Comparison of ENCODE assay signal across 17 mouse cellular contexts in genomic region chr13:54893651-54894050, GRCm38 (mm10). TPM values are rescaled to one million over a fixed set of nuclear protein-coding genes. Genes with fewer than 3 reads are reported as not detected.
A peak's percentile ranks its signal among the peaks of the same experiment; 100 is the strongest.
DNase-seq lines count a peak whose midpoint lies in the region.
"Had no signal": no experiment of that assay in that cellular context is flagged by ENCODE, and none has a peak within 500 bp of the region (broad histone marks: within the 10 kb centered on the region; RNA-seq: fewer than 3 reads in every experiment).

No protein-coding gene starts in this region.

- peak; percentile 54 for DNase-seq in right cerebral cortex, adult 18-20 months
- DNase-seq in right cerebral cortex, postnatal 36 days (ENCODE audit: low spot score in 2 of 2), result no peak
- DNase-seq in ZHBTc4 (ENCODE audit: low read depth, low spot score), result peak; percentile 48
- DNase-seq in gastrocnemius, postnatal 4 days (ENCODE audit: low spot score in 2 of 2), result no peak
- no peak for DNase-seq in urinary bladder, adult 18-20 months (ENCODE audit: low spot score in 2 of 2)
- DNase-seq: adrenal gland, adult 2 months; adrenal gland, postnatal 10 days; adrenal gland, postnatal 25 days; B cell, adult 2 months; cerebellum, adult 11 months; cerebellum, adult 18-20 months; cerebellum, adult 8-10 months; cerebellum, adult 9-11 months; cerebellum, postnatal 14 days; cerebellum, postnatal 36 days; embryo, embryonic 11 days had no signal

RNA-seq across cellular contexts. Expression of gene Unc5a, which starts 55.6 kb away (rescaled TPM):
- total RNA-seq in gastrocnemius, postnatal 4 days (2021), result 1 to 10 TPM; 5.0 to 6.0 TPM
- total RNA-seq: G1E had no signal

Comparison
In these comparisons a context has a peak if more than half of its experiments do, and no peak if none do; other contexts are left out.
1. DNase-seq: peak in right cerebral cortex, adult 18-20 months (single experiment) and ZHBTc4 (single experiment); none in right cerebral cortex, postnatal 36 days (0 of 2), gastrocnemius, postnatal 4 days (0 of 2) and urinary bladder, adult 18-20 months (0 of 2).